ENCODE assay signal across 22 mouse cellular contexts in the genomic region with DNA sequence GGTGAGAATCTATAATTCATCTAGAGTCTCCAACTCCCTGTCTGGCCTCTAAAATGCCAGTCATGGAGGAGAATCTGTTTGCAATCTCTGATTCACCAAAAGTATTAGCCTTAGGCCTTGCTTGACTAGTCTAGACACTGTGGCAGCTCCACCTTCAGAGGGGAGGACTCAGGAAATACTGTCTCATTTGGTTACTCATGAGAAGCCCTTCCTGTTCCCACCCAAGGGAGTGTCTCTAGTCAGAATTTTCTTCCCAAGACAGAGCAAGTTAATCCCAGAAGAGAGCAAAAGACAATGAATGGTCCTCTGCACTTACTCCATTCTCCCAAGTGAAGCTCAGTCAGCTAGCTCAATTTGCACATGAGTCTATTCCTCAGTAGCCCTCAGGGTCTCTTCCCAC.
A peak's percentile ranks its signal among the peaks of the same experiment; 100 is the strongest.
DNase-seq lines count a peak whose midpoint lies in the region; ATAC-seq and TF ChIP-seq lines count a peak whose summit lies in the region.
"Had no signal": no experiment of that assay in that cellular context is flagged by ENCODE, and none has a peak within 500 bp of the region (broad histone marks: within the 10 kb centered on the region; RNA-seq: fewer than 3 reads in every experiment).

No protein-coding gene starts in this region.

- peak; percentile 19 for DNase-seq in kidney, adult 9 months
- DNase-seq in kidney, postnatal 36 days, result no peak
- DNase-seq in R1 (ENCODE audit: low read depth, low spot score), result peak; percentile 77
- no peak for DNase-seq in stomach, postnatal 0 days (ENCODE audit: low spot score)
- DNase-seq in frontal cortex, postnatal 14 days (ENCODE audit: low spot score in 2 of 2), result no peak
- DNase-seq: adrenal gland, postnatal 14 days; cerebellum, adult 2 months; cerebellum, postnatal 14 days; embryo, embryonic 11 days; gastrocnemius, postnatal 14 days; heart, adult 2 months; heart, postnatal 14 days had no signal

- H3K4me1 ChIP-seq in ES-Bruce4 (ENCODE audit: control insufficient read depth, insufficient read depth, low read length), result peaks cover 2% of the 10 kb centered on the region
- H3K4me1 ChIP-seq in stomach, postnatal 0 days (replicated peaks; ENCODE audit: control insufficient read depth, insufficient read depth), result no peaks in the 10 kb centered on the region; the same call in 1 of the 2 replicates
- H3K4me1 ChIP-seq in intestine, postnatal 0 days (replicated peaks; ENCODE audit: control insufficient read depth, insufficient read depth, low read length), result no peaks in the 10 kb centered on the region
- H3K4me1 ChIP-seq: hindbrain, embryonic 13.5 days had no signal

- TF ChIP-seq EP300 in ES-Bruce4 (IDR thresholded peaks at IDR 0.05; ENCODE audit: insufficient read depth, low read depth, low read length), result peak; percentile 79
- no peak for TF ChIP-seq EP300 in stomach, postnatal 0 days (optimal IDR thresholded peaks at IDR 0.05)

- no peak overlapping the region for H3K4me2 ChIP-seq in stomach, postnatal 0 days (replicated peaks; ENCODE audit: low read depth)
- no peak overlapping the region for H3K4me2 ChIP-seq in intestine, postnatal 0 days (replicated peaks; ENCODE audit: low read depth)
- H3K4me2 ChIP-seq: embryonic facial prominence, embryonic 15.5 days; forebrain, embryonic 15.5 days; heart, embryonic 11.5 days; heart, embryonic 15.5 days; hindbrain, embryonic 13.5 days had no signal

- ATAC-seq in stomach, postnatal 0 days (ENCODE audit: low FRiP score, low TSS enrichment), result peak; percentile 65; the same call in 1 of the 2 replicates
- ATAC-seq in intestine, postnatal 0 days, result no peak
- ATAC-seq: activated CD4-positive, CD25-positive, alpha-beta regulatory T cell, adult 4 months; CD4-positive, CD25-positive, alpha-beta regulatory T cell, adult 4 months; forebrain, embryonic 15.5 days; hindbrain, postnatal 0 days had no signal

- H3K9me3 ChIP-seq in ES-Bruce4 (replicated peaks; ENCODE audit: control insufficient read depth, insufficient read depth, low read length, poor library complexity, severe bottlenecking), result no peaks in the 10 kb centered on the region
- H3K9me3 ChIP-seq in stomach, postnatal 0 days (ENCODE audit: control insufficient read depth, low read length), result no peaks in the 10 kb centered on the region
- H3K9me3 ChIP-seq in intestine, postnatal 0 days (ENCODE audit: control insufficient read depth), result no peaks in the 10 kb centered on the region
- H3K9me3 ChIP-seq: embryonic facial prominence, embryonic 15.5 days; forebrain, embryonic 15.5 days; heart, embryonic 15.5 days; hindbrain, embryonic 13.5 days had no signal

- TF ChIP-seq POLR2A in ES-Bruce4 (IDR thresholded peaks at IDR 0.05; ENCODE audit: insufficient read depth, low read length), result no peak

- H3K9ac ChIP-seq in ES-Bruce4 (ENCODE audit: low read depth, poor library complexity, severe bottlenecking), result no peak overlapping the region
- H3K9ac ChIP-seq in stomach, postnatal 0 days (ENCODE audit: low read length), result no peak overlapping the region
- H3K9ac ChIP-seq in intestine, postnatal 0 days (ENCODE audit: low read depth, low read length), result no peak overlapping the region
- H3K9ac ChIP-seq: embryonic facial prominence, embryonic 15.5 days; forebrain, embryonic 15.5 days; heart, embryonic 15.5 days; hindbrain, embryonic 13.5 days had no signal

- no peak overlapping the region for H3K4me3 ChIP-seq in ES-Bruce4 (ENCODE audit: low read depth, low read length)
- H3K4me3 ChIP-seq in stomach, postnatal 0 days (ENCODE audit: low read depth, low read length), result no peak overlapping the region
- H3K4me3 ChIP-seq in intestine, postnatal 0 days (ENCODE audit: low read depth, low read length), result no peak overlapping the region
- H3K4me3 ChIP-seq: embryonic facial prominence, embryonic 15.5 days; forebrain, embryonic 15.5 days; heart, adult 2 months; heart, embryonic 15.5 days; hindbrain, embryonic 13.5 days had no signal

- no peaks in the 10 kb centered on the region for H3K27me3 ChIP-seq in ES-Bruce4 (ENCODE audit: control insufficient read depth, insufficient read depth, low read length, poor library complexity, severe bottlenecking)
- H3K27me3 ChIP-seq in stomach, postnatal 0 days (ENCODE audit: control insufficient read depth, insufficient read depth, low read length), result no peaks in the 10 kb centered on the region
- H3K27me3 ChIP-seq in intestine, postnatal 0 days (replicated peaks; ENCODE audit: control insufficient read depth, insufficient read depth, low read length), result no peaks in the 10 kb centered on the region
- H3K27me3 ChIP-seq: embryonic facial prominence, embryonic 15.5 days; forebrain, embryonic 15.5 days; heart, embryonic 15.5 days; hindbrain, embryonic 13.5 days had no signal

- H3K36me3 ChIP-seq in ES-Bruce4 (ENCODE audit: control insufficient read depth, insufficient read depth, low read length, poor library complexity, severe bottlenecking), result no peaks in the 10 kb centered on the region
- H3K36me3 ChIP-seq in stomach, postnatal 0 days (ENCODE audit: control insufficient read depth, insufficient read depth, low read length), result no peaks in the 10 kb centered on the region
- H3K36me3 ChIP-seq in intestine, postnatal 0 days (ENCODE audit: control insufficient read depth, insufficient read depth), result no peaks in the 10 kb centered on the region
- H3K36me3 ChIP-seq: embryonic facial prominence, embryonic 15.5 days; forebrain, embryonic 15.5 days; heart, embryonic 15.5 days; hindbrain, embryonic 13.5 days had no signal

- H3K27ac ChIP-seq in ES-Bruce4 (ENCODE audit: insufficient read depth, low read length), result peak overlapping the region; percentile 94
- no peak overlapping the region for H3K27ac ChIP-seq in stomach, postnatal 0 days (replicated peaks)
- no peak overlapping the region for H3K27ac ChIP-seq in intestine, postnatal 0 days (ENCODE audit: low read depth, low read length)
- H3K27ac ChIP-seq: embryonic facial prominence, embryonic 15.5 days; forebrain, embryonic 15.5 days; heart, adult 2 months; heart, embryonic 15.5 days; hindbrain, embryonic 13.5 days; hindbrain, postnatal 0 days had no signal

- no peak for TF ChIP-seq CTCF in ES-Bruce4 (IDR thresholded peaks at IDR 0.05; ENCODE audit: low read depth, low read length)
- TF ChIP-seq CTCF in stomach, postnatal 0 days (IDR thresholded peaks at IDR 0.05; ENCODE audit: low read depth), result no peak
- no peak for TF ChIP-seq CTCF in intestine, postnatal 0 days (IDR thresholded peaks at IDR 0.05; ENCODE audit: low read depth)

Comparison
In these comparisons a context has a peak if more than half of its experiments do, and no peak if none do; other contexts are left out.
1. DNase-seq: peak in kidney, adult 9 months (single experiment) and R1 (single experiment); none in kidney, postnatal 36 days (0 of 2), stomach, postnatal 0 days (single experiment) and frontal cortex, postnatal 14 days (0 of 2).